Mouse (Mus musculus): ENCODE measurements around the gene Cdh26. TPM values are rescaled to one million over a fixed set of nuclear protein-coding genes. Genes with fewer than 3 reads are reported as not detected.

The Cdh26 gene
- total RNA-seq, 2 experiments from 2014 or later = 0.37 TPM; not detected in 1

- no peak for DNase-seq
These were observed 82.7 kb downstream of the Cdh26 start for GRCm38 (mm10) chr2:178513043-178513442.

DNA sequence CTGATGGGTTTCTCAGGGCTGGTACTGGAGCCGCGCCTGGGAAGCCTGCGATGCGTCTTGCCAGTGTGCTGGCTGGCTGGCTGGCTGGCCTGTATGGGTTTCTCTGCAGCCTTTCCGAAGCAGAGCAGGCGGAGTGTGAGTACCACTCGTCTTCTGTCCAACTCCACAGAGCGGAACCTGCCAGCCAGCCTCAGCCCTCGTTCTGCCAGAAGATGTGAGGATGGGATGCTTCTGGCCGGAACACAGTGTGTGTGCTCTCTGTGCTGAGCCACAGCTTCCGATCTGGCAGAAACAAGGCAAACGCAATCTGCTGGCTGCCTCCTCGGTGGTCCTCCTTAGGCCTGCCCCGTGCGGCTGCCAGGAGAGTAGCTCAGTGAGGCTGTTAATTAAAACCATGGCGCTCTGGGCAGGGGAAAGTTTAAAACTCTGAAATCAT, 83.3 kb downstream of the Cdh26 start:
- peak; percentile 7 to 40 for DNase-seq

DNA sequence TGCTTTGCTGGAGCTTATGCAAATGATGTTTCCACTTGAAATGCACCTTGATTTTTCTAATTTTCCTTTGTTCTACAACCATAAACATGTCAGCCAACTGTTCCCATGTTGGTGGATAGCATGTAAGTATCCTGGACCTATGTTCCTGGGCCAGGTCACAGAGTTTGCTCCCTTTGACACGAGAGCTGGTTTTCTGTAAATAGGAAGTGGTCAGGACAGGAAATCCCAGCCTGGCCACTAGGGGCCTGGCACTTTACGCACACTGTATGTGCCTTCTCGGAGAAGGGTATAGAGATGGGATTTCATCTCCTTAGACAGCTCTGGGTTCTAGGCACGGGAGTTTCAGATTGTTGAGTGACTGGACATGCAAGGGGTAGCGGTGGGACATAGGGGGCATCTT, 86.1 kb downstream of the Cdh26 start:
- DNase-seq = no peak

DNA sequence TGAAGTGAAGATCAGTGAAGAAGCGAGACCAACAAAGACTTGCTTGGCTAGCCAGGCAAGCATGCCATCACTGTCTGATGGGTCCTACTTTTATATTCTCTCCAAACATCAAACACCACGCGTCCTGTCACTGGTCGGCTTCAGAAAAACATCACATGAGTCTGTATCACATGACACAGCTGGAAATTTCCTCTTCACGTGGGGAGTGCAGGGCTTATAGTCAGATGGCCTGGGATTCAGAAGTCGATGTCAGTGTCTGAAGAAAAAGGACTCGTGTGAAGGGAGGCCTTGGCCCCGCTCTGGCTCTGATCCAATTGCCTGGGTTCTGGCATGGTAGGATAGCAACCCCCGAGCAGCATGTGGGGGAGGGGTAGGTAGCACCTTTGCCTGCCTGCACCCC, 86.6 kb downstream of the Cdh26 start:
- DNase-seq = no peak

DNA sequence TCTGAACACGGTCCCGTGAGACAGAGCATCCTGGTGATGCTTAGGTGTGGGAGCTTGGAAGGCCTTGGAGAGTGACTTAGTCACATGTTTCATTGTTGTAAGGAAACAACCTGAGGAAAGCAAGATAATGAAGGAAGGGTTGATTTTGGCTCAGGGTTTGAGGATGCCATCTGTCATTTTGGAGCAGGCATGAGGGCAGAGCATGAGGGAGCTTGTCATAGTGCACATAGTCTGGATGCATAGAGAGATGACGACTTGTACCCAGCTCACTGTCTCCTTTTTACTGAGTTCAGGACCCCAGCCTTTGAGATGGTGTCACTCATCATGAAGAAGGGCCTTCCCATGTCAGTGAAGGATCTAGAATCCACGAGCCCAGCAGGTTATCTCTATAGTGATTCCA, 89.0 kb downstream of the Cdh26 start:
- no peak for DNase-seq

GRCm38 (mm10) chr2:178520216-178520615, 89.9 kb downstream of the Cdh26 start:
- DNase-seq = no peak

- DNase-seq = no peak
These were observed 92.0 kb downstream of the Cdh26 start for GRCm38 (mm10) chr2:178522331-178522730.

- DNase-seq = no peak
These were observed 92.5 kb downstream of the Cdh26 start for GRCm38 (mm10) chr2:178522786-178523185.

GRCm38 (mm10) chr2:178526776-178527175, 96.4 kb downstream of the Cdh26 start:
- DNase-seq = no peak

DNA sequence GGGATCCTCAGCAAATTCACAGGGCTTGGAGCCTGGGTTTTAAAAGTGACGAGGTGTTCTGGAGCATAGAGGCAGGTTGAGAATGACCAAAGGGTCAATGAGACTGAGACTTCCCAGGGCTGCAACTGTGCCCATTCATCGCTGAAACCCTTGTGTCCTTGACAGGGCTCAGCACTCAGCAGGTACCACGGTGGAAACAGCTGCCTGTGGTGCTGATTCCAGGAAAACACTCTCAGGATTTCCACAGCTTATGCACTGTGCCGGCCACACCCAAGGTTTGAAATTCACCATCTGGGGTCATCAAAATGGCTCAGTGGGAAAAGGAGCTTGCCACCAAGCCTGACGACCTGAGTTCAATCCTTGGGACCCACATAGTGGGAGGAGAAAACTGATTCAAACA, 100.9 kb downstream of the Cdh26 start:
- DNase-seq = no peak

GRCm38 (mm10) chr2:178536574-178536973, 106.2 kb downstream of the Cdh26 start:
- no peak for DNase-seq

Other genes with a start within 250 kb of the Cdh26 start
- 1 to 10 TPM in 1 of 2 experiments, under 1 TPM in 1; 0.67 to 1.1 TPM for gene Sycp2, start 22.8 kb upstream of the Cdh26 start, total RNA-seq (2021)
- gene Ppp1r3d, start 16.1 kb upstream of the Cdh26 start, total RNA-seq (2021) = 1 to 10 TPM; 4.6 to 5.9 TPM
- 10 to 100 TPM; 47.5 to 49.7 TPM for gene Fam217b, start 16.0 kb upstream of the Cdh26 start, total RNA-seq (2021)